Mouse (Mus musculus) CD8-positive naive resting alpha-beta T cell, adult 57 days (primary cell): ENCODE results near the gene Gm10377. TPM values are rescaled to one million over a fixed set of nuclear protein-coding genes. Genes with fewer than 3 reads are reported as not detected.

Experiments
- total RNA-seq: library from RNA; stranded (reverse); gene quantifications from one replicate; pipeline ENCODE4 v1.2.4, GENCODE M21; 2023

The Gm10377 gene
- not detected for total RNA-seq

DNA sequence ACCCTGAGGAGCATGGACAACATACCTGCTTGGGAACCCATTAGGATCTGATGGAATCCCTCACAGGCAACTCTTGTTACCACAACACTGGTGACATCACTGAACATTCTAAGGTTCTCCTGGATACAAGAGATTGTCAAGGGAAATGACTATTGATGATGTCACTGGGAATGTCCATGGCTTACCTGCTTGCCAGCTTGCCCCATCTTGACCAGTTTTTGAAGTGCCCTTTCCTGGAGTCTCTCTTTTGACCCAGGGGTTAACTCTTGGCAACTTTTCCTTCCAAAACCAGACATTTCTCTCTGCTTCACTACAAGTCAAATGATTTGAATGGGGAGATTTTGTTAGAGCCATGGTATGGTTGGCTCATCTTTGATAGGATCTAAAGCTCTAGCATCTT lies at the start of gene Gm10377:
Gene Gm10377 (minus strand): TSS at position 101 of the 400 bp plus-strand sequence.

DNA sequence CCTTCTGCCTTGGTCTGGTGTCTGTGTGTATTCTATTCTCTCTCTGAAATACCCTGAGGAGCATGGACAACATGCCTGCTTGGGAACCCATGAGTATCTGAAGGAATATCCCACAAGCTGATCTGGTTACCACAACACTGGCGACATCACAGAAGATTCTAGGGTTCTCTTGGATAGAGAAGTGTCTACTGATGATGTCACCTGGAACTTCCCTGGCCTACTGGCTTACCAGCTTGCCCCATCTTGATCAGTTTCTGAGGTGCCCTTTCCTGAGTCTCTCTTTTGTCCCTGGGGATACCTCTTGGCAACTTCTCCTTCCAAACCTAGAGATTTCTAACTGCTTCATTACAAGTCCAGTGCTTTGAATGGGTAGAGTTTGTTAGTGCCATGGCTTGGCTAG lies 29.1 kb downstream of the Gm10377 start, which contains the start of gene Gm3015:
Gene Gm3015 (minus strand): TSS at position 101 of the 400 bp plus-strand sequence.

Other genes starting within 250 kb of the Gm10377 start
- gene Gm17124, start 198.1 kb downstream of the Gm10377 start, total RNA-seq = not detected
- gene Gm3633, start 156.1 kb downstream of the Gm10377 start, total RNA-seq = not detected
- not detected for gene Gm10378, start 142.0 kb downstream of the Gm10377 start, total RNA-seq
- not detected for gene Gm3015, start 29.2 kb downstream of the Gm10377 start, total RNA-seq
- gene Gm21977, start 55.5 kb upstream of the Gm10377 start, total RNA-seq = not detected
- gene Gm8082, start 195.6 kb upstream of the Gm10377 start, total RNA-seq = not detected
- not detected for gene Gm10376, start 217.6 kb upstream of the Gm10377 start, total RNA-seq